Mouse (Mus musculus) intestine, embryonic 16.5 days (tissue): Measurements from ENCODE around the gene Pced1a. TPM values are rescaled to one million over a fixed set of nuclear protein-coding genes. Genes with fewer than 3 reads are reported as not detected.
"Not testable (repeated sequence)": the region's sequence is repeated elsewhere in the genome, so short reads cannot be mapped to it uniquely, and the experiment has no call there.

ENCODE experiments used
- ATAC-seq: fragments of 200-750 bp; cut with Nextera tagmentation; 2 replicates; pipeline ENCODE4 v1.8.0; 2017; ENCODE audit warnings: moderate TSS enrichment, moderate library complexity
- H3K27ac ChIP-seq: fragments of 300-500 bp; sonication (generic); 2 replicates; pipeline ENCODE4 v1.5.1; 2014; ENCODE audit warnings: mild to moderate bottlenecking, low read length
- H3K27me3 ChIP-seq: fragments of 300-500 bp; sonication (generic); replicated peaks from 2 replicates; pipeline ENCODE4 v1.6.1; 2014; ENCODE audit warnings: low read length, control low read depth, mixed read lengths; ENCODE audit not compliant: control insufficient read depth, insufficient read depth
- H3K36me3 ChIP-seq: fragments of 300-500 bp; sonication (generic); 2 replicates; pipeline ENCODE4 v1.6.1; 2014; ENCODE audit warnings: low read length, control low read depth; ENCODE audit not compliant: control insufficient read depth, insufficient read depth
- H3K4me1 ChIP-seq: fragments of 300-500 bp; sonication (generic); 2 replicates; pipeline ENCODE4 v1.6.1; 2014; ENCODE audit warnings: low read length, control low read depth, mixed read lengths; ENCODE audit not compliant: control insufficient read depth, insufficient read depth
- H3K4me2 ChIP-seq: fragments of 300-500 bp; sonication (generic); 2 replicates; pipeline ENCODE4 v1.6.1; 2014; ENCODE audit warnings: low read depth, low read length, control low read depth
- H3K4me3 ChIP-seq: fragments of 300-500 bp; sonication (generic); 2 replicates; pipeline ENCODE4 v1.5.1; 2014; ENCODE audit warnings: mild to moderate bottlenecking, low read length
- H3K9ac ChIP-seq: fragments of 300-500 bp; sonication (generic); 2 replicates; pipeline ENCODE4 v1.6.1; 2014; ENCODE audit warnings: low read depth, low read length
- H3K9me3 ChIP-seq: fragments of 300-500 bp; sonication (generic); 2 replicates; pipeline ENCODE4 v1.6.1; 2016; ENCODE audit warnings: low read length, control low read depth; ENCODE audit not compliant: control insufficient read depth
- WGBS: fragments of 180-500 bp; shearing (Covaris S2); extraction: QIAGEN DNeasy Blood & Tissue Kit; methylation state at CpG from one replicate; pipeline ENCODE4 v1.1.7; 2014; 5-methylcytosine and 5-hydroxymethylcytosine counted together
- polyA plus RNA-seq: library from polyadenylated mRNA; unstranded; fragments of >200 nt; fragmentation: Nextera tagmentation; extraction: Ambion mirVana; gene quantifications from 2 replicates; pipeline ENCODE4 v1.2.1, GENCODE M21; 2015

The Pced1a gene
- polyA plus RNA-seq, 1 experiment from 2014 or later = 13.2 TPM

DNA sequence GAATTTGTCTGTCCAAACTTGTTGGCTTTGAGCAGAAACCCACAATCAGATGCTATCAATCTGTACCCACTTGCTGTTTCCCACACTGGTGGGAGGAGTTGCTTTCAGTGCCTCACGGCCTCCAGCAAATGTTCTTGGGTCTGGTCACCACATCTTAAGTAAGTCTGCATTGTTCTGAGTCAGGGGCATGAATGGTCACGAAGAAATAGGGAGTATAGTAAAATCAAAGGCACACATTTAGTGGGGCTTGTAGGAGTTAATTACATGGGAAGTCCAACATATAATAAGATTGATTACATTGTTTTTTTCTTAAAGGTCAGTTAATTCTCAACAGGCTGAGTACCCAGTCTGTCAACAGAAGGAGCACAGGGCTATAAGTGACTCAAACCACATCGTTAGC is 41.3 kb downstream of the Pced1a start:
- Histone ChIP-seq H3K36me3 (no peaks in the 10 kb centered on the region), H3K4me1 (no peaks in the 10 kb centered on the region), H3K27me3 (no peaks in the 10 kb centered on the region), H3K4me3 (no peak overlapping the region), H3K9me3 (no peaks in the 10 kb centered on the region), H3K4me2 (no peak overlapping the region), H3K27ac (no peak overlapping the region), H3K9ac (no peak overlapping the region)
- WGBS = 62% methylated on average over 3 of the region's 3 CpGs
- no peak for ATAC-seq

DNA sequence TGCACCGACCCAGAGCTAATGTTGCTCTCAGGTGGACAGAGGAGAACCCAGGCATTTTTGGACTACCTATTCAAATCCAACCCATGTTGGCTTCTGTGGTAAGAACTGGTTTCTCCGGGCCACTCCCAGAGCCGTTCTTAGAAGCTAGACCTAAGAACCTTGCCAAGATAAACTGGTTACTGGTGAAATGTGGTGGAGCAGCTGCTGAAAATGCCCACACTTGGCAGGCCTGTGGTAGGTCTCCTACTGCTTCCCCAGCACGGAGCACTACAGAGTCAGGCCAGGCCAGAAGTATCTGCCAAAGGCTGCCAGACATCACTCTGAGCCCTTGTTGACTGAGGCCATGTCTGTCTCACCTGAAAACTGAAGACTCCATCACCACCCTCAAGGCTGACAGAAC is 49.5 kb downstream of the Pced1a start:
- H3K4me3 ChIP-seq = no peak overlapping the region
- 78% methylated on average over 4 of the region's 4 CpGs for WGBS
- no peak overlapping the region for H3K27ac ChIP-seq
- no peaks in the 10 kb centered on the region for H3K27me3 ChIP-seq
- no peaks in the 10 kb centered on the region for H3K4me1 ChIP-seq
- no peaks in the 10 kb centered on the region for H3K36me3 ChIP-seq
- no peak for ATAC-seq
- no peaks in the 10 kb centered on the region for H3K9me3 ChIP-seq
- H3K4me2 ChIP-seq = no peak overlapping the region
- no peak overlapping the region for H3K9ac ChIP-seq

DNA sequence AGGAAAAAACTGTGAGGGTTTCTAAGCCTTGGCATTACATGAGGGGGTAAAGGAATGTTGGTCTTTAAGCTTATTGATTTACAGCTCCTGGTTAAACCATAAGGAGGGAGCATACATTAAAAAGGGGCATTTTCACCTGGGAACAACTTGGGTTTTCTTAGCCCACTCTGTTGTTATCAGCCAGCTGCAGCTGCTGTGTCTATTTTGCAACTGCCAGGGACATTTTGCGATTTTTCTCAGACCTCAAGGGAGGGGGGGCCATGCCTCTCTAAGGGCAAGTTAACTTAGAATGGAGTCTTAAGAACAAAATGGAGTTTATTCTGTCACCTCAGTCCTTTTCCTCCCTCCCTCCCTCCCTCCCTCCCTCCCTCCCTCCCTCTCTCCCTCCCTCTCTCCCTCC is 51.5 kb downstream of the Pced1a start:
- 32% methylated on average over 1 of the region's 1 CpGs for WGBS
- H3K9me3 ChIP-seq, H3K9ac ChIP-seq, H3K27me3 ChIP-seq, H3K27ac ChIP-seq, H3K36me3 ChIP-seq, H3K4me1 ChIP-seq, H3K4me3 ChIP-seq, H3K4me2 ChIP-seq, ATAC-seq: not testable (repeated sequence)

DNA sequence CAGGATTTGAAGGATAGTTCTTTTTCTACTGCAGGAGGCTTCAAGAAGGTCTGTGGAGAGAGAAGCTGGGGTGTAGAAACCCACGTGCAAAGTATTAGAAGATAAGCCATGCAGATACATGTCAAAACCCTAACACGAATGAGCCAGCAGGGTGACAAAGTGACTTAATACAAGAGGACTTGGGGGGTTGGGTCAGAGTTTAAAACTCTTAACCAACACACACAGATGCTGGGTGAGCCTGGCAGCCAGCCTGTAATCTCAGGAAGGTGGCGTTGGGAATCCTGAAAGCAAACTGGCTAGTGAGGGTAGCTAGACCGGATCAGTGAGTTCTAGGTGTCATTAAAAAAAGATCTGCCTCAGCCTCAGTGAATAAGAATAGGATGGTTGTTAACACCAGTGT is 57.1 kb downstream of the Pced1a start:
- Histone ChIP-seq H3K36me3 (no peaks in the 10 kb centered on the region), H3K27me3 (peaks cover 5% of the 10 kb centered on the region), H3K4me2 (no peak overlapping the region), H3K27ac (no peak overlapping the region), H3K4me3 (no peak overlapping the region), H3K4me1 (no peaks in the 10 kb centered on the region), H3K9me3 (no peaks in the 10 kb centered on the region), H3K9ac (no peak overlapping the region)
- ATAC-seq = no peak
- WGBS = 67% methylated on average over 4 of the region's 4 CpGs

Other genes starting within 250 kb of the Pced1a start
- gene Snrpb, start 245.3 kb downstream of the Pced1a start, polyA plus RNA-seq = 470 and 526 TPM in 2 replicates
- gene Tmc2, start 229.5 kb downstream of the Pced1a start, polyA plus RNA-seq = not detected in 2 replicates
- 209 and 237 TPM in 2 replicates for gene Nop56, start 150.3 kb downstream of the Pced1a start, polyA plus RNA-seq
- 300 and 308 TPM in 2 replicates for gene Idh3b, start 140.2 kb downstream of the Pced1a start, polyA plus RNA-seq
- gene Ebf4, start 129.5 kb downstream of the Pced1a start, polyA plus RNA-seq = 0.97 and 1.2 TPM in 2 replicates
- gene Cpxm1, start 27.1 kb downstream of the Pced1a start, polyA plus RNA-seq = 32.1 and 36.6 TPM in 2 replicates
- gene Gm28372, start 19.5 kb downstream of the Pced1a start, polyA plus RNA-seq = not detected in 2 replicates
- gene 1700020A23Rik, start 19.4 kb downstream of the Pced1a start, polyA plus RNA-seq = 0.32 TPM in 1 of 2 replicates, not detected in the other
- gene Tmem239, start 18.2 kb downstream of the Pced1a start, polyA plus RNA-seq = not detected in 2 replicates
- gene Vps16, start 362 bp downstream of the Pced1a start, polyA plus RNA-seq = 75.0 and 81.5 TPM in 2 replicates
- gene Ptpra, start 25.6 kb upstream of the Pced1a start, polyA plus RNA-seq = 29.0 and 53.6 TPM in 2 replicates
- 92.2 and 96.8 TPM in 2 replicates for gene Mrps26, start 139.0 kb upstream of the Pced1a start, polyA plus RNA-seq
- gene Oxt, start 151.5 kb upstream of the Pced1a start, polyA plus RNA-seq = not detected in 2 replicates
- not detected in 2 replicates for gene Avp, start 157.9 kb upstream of the Pced1a start, polyA plus RNA-seq
- gene Fastkd5, start 205.3 kb upstream of the Pced1a start, polyA plus RNA-seq = 15.5 and 16.2 TPM in 2 replicates
- 11.7 and 12.0 TPM in 2 replicates for gene Ubox5, start 205.3 kb upstream of the Pced1a start, polyA plus RNA-seq
- 15.0 and 19.0 TPM in 2 replicates for gene Lzts3, start 218.1 kb upstream of the Pced1a start, polyA plus RNA-seq
- gene Ddrgk1, start 240.0 kb upstream of the Pced1a start, polyA plus RNA-seq = 87.1 and 88.0 TPM in 2 replicates
- 72.2 and 81.0 TPM in 2 replicates for gene Itpa, start 242.9 kb upstream of the Pced1a start, polyA plus RNA-seq